Mouse (Mus musculus) left cerebral cortex, postnatal 4 days (tissue): ENCODE measurements around the gene Rab11fip2. TPM values are rescaled to one million over a fixed set of nuclear protein-coding genes. Genes with fewer than 3 reads are reported as not detected.

Source experiments
- DNase-seq: peaks from one replicate; pipeline ENCODE4 v3.0.0-alpha.2; 2022
- intact Hi-C: fragments of 180-260 bp; cut with DNase I; formaldehyde crosslinking; loops from one replicate; pipeline ENCODE4 v1.15.1; 2025
- total RNA-seq, 2 experiments: library from RNA; stranded (reverse); gene quantifications; 2 replicates each; pipeline ENCODE4 v1.2.3; 2021

Rab11fip2 gene
- total RNA-seq, 2 experiments from 2014 or later: 71.3 to 75.7 TPM

DNA sequence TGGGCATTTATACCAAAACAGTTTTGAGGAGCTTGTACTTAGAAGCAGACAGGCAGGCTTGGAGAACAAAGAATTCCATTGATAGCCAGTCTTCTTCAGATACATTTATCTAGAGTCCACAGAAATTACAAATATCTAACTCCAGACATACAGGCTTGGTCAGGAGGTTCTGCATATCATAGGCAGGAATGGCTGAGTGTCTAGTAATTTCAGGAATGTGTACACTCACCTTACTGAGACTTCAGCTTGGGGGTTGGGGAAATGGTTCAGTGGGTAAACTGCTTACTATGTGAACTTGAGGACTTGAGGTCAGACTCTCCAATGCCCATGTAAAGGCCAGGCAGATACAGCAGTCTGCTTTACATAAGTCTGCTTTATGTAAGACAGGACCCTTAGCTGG lies 81.0 kb downstream of the Rab11fip2 start:
- intact Hi-C loops: no loop called here
- no peak for DNase-seq

GRCm38 (mm10) chr19:59860799-59861198 lies 82.7 kb downstream of the Rab11fip2 start:
- DNase-seq: no peak
- intact Hi-C loops: no loop called here

- intact Hi-C loops: no loop called here
These were observed 90.4 kb downstream of the Rab11fip2 start for GRCm38 (mm10) chr19:59853061-59853460.

More at GRCm38 (mm10) chr19:59853061-59853460, 90.4 kb downstream of the Rab11fip2 start:
- no peak for DNase-seq
